Mouse (Mus musculus) forebrain, embryonic 14.5 days (tissue): ENCODE measurements around the gene Kirrel3. TPM values are rescaled to one million over a fixed set of nuclear protein-coding genes. Genes with fewer than 3 reads are reported as not detected.
A peak's percentile ranks its signal among the peaks of the same experiment; 100 is the strongest.

Experiments
- ATAC-seq: fragments of 200-750 bp; cut with Nextera tagmentation; 2 replicates; pipeline ENCODE4 v1.8.0; 2017; ENCODE audit warnings: mild to moderate bottlenecking, moderate library complexity
- DNase-seq: peaks from one replicate; pipeline ENCODE4 v3.0.0-alpha.2; 2015; ENCODE audit warnings: low spot score
- H3K27ac ChIP-seq: fragments of 300-500 bp; sonication (generic); 2 replicates; pipeline ENCODE4 v1.5.1; 2014; ENCODE audit warnings: low read depth, mild to moderate bottlenecking, control low read depth, low read length, moderate library complexity
- H3K27me3 ChIP-seq: fragments of 300-500 bp; sonication (generic); replicated peaks from 2 replicates; pipeline ENCODE4 v1.6.1; 2014; ENCODE audit warnings: low read length, control low read depth, mixed read lengths; ENCODE audit not compliant: control insufficient read depth, insufficient read depth
- H3K36me3 ChIP-seq: fragments of 300-500 bp; sonication (generic); 2 replicates; pipeline ENCODE4 v1.6.1; 2014; ENCODE audit warnings: low read length, control low read depth; ENCODE audit not compliant: control insufficient read depth, insufficient read depth
- H3K4me1 ChIP-seq: fragments of 300-500 bp; sonication (generic); 2 replicates; pipeline ENCODE4 v1.6.1; 2014; ENCODE audit warnings: antibody characterized with exemption, low read length, control low read depth; ENCODE audit not compliant: control insufficient read depth, insufficient read depth
- H3K4me2 ChIP-seq: fragments of 300-500 bp; sonication (generic); 2 replicates; pipeline ENCODE4 v1.6.1; 2014; ENCODE audit warnings: mild to moderate bottlenecking, control low read depth, low read length
- H3K4me3 ChIP-seq: fragments of 300-500 bp; sonication (generic); 2 replicates; pipeline ENCODE4 v1.5.1; 2014; ENCODE audit warnings: low read depth, low read length, control low read depth
- H3K9ac ChIP-seq: fragments of 300-500 bp; sonication (generic); 2 replicates; pipeline ENCODE4 v1.6.1; 2014; ENCODE audit warnings: mild to moderate bottlenecking, low read length, control low read depth, moderate library complexity
- H3K9me3 ChIP-seq: fragments of 300-500 bp; sonication (generic); replicated peaks from 2 replicates; pipeline ENCODE4 v1.6.1; 2016; ENCODE audit warnings: low read length, control low read depth, mixed read lengths; ENCODE audit not compliant: control insufficient read depth
- WGBS: fragments of 180-500 bp; shearing (Covaris S2); extraction: QIAGEN DNeasy Blood & Tissue Kit; methylation state at CpG from one replicate; pipeline ENCODE4 v1.1.7; 2014; 5-methylcytosine and 5-hydroxymethylcytosine counted together
- polyA plus RNA-seq: library from polyadenylated mRNA; unstranded; fragments of >200 nt; fragmentation: Nextera tagmentation; extraction: Ambion mirVana; gene quantifications from 2 replicates; pipeline ENCODE4 v1.2.1, GENCODE M21; 2014

Gene Kirrel3
- polyA plus RNA-seq, 1 experiment from 2014 or later, result 31.0 TPM

- no peaks in the 10 kb centered on the region for H3K27me3 ChIP-seq
- H3K4me1 ChIP-seq, result no peaks in the 10 kb centered on the region
- no peak overlapping the region for H3K4me3 ChIP-seq
- H3K27ac ChIP-seq, result no peak overlapping the region
- no peak overlapping the region for H3K4me2 ChIP-seq
- no peaks in the 10 kb centered on the region for H3K9me3 ChIP-seq
- 82% methylated on average over 11 of the region's 11 CpGs for WGBS
- no peaks in the 10 kb centered on the region for H3K36me3 ChIP-seq
- ATAC-seq, result no peak
- H3K9ac ChIP-seq, result no peak overlapping the region
- DNase-seq, result no peak
These were observed 467.7 kb downstream of the Kirrel3 start for GRCm38 (mm10) chr9:34953420-34953819.

- DNase-seq (peak; percentile 69), ATAC-seq (no peak)
- H3K9ac ChIP-seq, result no peak overlapping the region
- H3K4me2 ChIP-seq, result no peak overlapping the region
- H3K4me1 ChIP-seq, result no peaks in the 10 kb centered on the region
- no peaks in the 10 kb centered on the region for H3K36me3 ChIP-seq
- no peaks in the 10 kb centered on the region for H3K9me3 ChIP-seq
- H3K4me3 ChIP-seq, result no peak overlapping the region
- WGBS, result 62% methylated on average over 5 of the region's 5 CpGs
- H3K27me3 ChIP-seq, result no peaks in the 10 kb centered on the region
- no peak overlapping the region for H3K27ac ChIP-seq
These were observed 468.5 kb downstream of the Kirrel3 start for GRCm38 (mm10) chr9:34954212-34954611.

GRCm38 (mm10) chr9:34956512-34956911 is 470.8 kb downstream of the Kirrel3 start:
- WGBS, result 81% methylated on average over 3 of the region's 3 CpGs

GRCm38 (mm10) chr9:34957691-34958090 is 472.0 kb downstream of the Kirrel3 start:
- WGBS, result 45% methylated on average over 6 of the region's 6 CpGs
- peak; percentile 62; the same call in 1 of the 2 replicates for ATAC-seq
- H3K4me1 ChIP-seq, result no peaks in the 10 kb centered on the region
- H3K27me3 ChIP-seq, result no peaks in the 10 kb centered on the region
- no peaks in the 10 kb centered on the region for H3K36me3 ChIP-seq
- H3K27ac ChIP-seq, result no peak overlapping the region
- no peak overlapping the region for H3K4me3 ChIP-seq
- DNase-seq, result peak; percentile 74
- no peak overlapping the region for H3K9ac ChIP-seq
- no peaks in the 10 kb centered on the region for H3K9me3 ChIP-seq
- H3K4me2 ChIP-seq, result no peak overlapping the region

More at GRCm38 (mm10) chr9:34956512-34956911, 470.8 kb downstream of the Kirrel3 start:
- Histone ChIP-seq H3K4me2 (no peak overlapping the region), H3K27ac (no peak overlapping the region), H3K36me3 (no peaks in the 10 kb centered on the region), H3K4me3 (no peak overlapping the region), H3K4me1 (no peaks in the 10 kb centered on the region), H3K27me3 (no peaks in the 10 kb centered on the region), H3K9ac (no peak overlapping the region; the same call in 1 of the 2 replicates), H3K9me3 (no peaks in the 10 kb centered on the region)
- DNase-seq (no peak), ATAC-seq (no peak)

- Histone ChIP-seq H3K27me3 (no peaks in the 10 kb centered on the region), H3K27ac (peak overlapping the region; percentile 40; the same call in 1 of the 2 replicates), H3K4me3 (no peak overlapping the region), H3K9ac (no peak overlapping the region), H3K4me2 (no peak overlapping the region), H3K9me3 (no peaks in the 10 kb centered on the region), H3K36me3 (no peaks in the 10 kb centered on the region), H3K4me1 (no peaks in the 10 kb centered on the region)
- ATAC-seq, result peak; percentile 84
- DNase-seq, result peak; percentile 84
- WGBS, result 62% methylated on average over 5 of the region's 5 CpGs
These were observed 472.6 kb downstream of the Kirrel3 start for GRCm38 (mm10) chr9:34958183-34958830.

- no peak overlapping the region for H3K9ac ChIP-seq
- no peaks in the 10 kb centered on the region for H3K36me3 ChIP-seq
- H3K27ac ChIP-seq, result no peak overlapping the region
- H3K9me3 ChIP-seq, result no peaks in the 10 kb centered on the region
- H3K4me3 ChIP-seq, result no peak overlapping the region
- no peak for DNase-seq
- H3K4me2 ChIP-seq, result no peak overlapping the region
- WGBS, result 58% methylated on average over 12 of the region's 12 CpGs
- peaks cover 14% of the 10 kb centered on the region for H3K4me1 ChIP-seq
- no peaks in the 10 kb centered on the region for H3K27me3 ChIP-seq
- no peak for ATAC-seq
These were observed 475.0 kb downstream of the Kirrel3 start for GRCm38 (mm10) chr9:34960736-34961135.

- Histone ChIP-seq H3K9ac (no peak overlapping the region), H3K27me3 (no peaks in the 10 kb centered on the region), H3K4me2 (no peak overlapping the region), H3K36me3 (no peaks in the 10 kb centered on the region), H3K4me3 (no peak overlapping the region), H3K9me3 (no peaks in the 10 kb centered on the region), H3K4me1 (peaks cover 14% of the 10 kb centered on the region), H3K27ac (no peak overlapping the region)
- whole genome bisulfite sequencing, result 71% methylated on average over 14 of the region's 14 CpGs
- DNase-seq (no peak), ATAC-seq (no peak)
These were observed 475.5 kb downstream of the Kirrel3 start for GRCm38 (mm10) chr9:34961171-34961570.

- no peak overlapping the region for H3K27ac ChIP-seq
- DNase-seq, result no peak
- no peaks in the 10 kb centered on the region for H3K36me3 ChIP-seq
- no peak overlapping the region for H3K4me2 ChIP-seq
- peaks cover 14% of the 10 kb centered on the region for H3K4me1 ChIP-seq
- no peak overlapping the region for H3K4me3 ChIP-seq
- H3K9ac ChIP-seq, result no peak overlapping the region
- no peak for ATAC-seq
- no peaks in the 10 kb centered on the region for H3K9me3 ChIP-seq
- H3K27me3 ChIP-seq, result 0 out of 2 replicates have a peak, but pooled peaks cover 6% of the 10 kb centered on the region
- 87% methylated on average over 4 of the region's 4 CpGs for WGBS
These were observed 476.6 kb downstream of the Kirrel3 start for GRCm38 (mm10) chr9:34962251-34962650.

- no peak overlapping the region for H3K4me2 ChIP-seq
- peaks cover 14% of the 10 kb centered on the region for H3K4me1 ChIP-seq
- no peak overlapping the region for H3K4me3 ChIP-seq
- no peak overlapping the region for H3K27ac ChIP-seq
- DNase-seq, result no peak
- 0 out of 2 replicates have a peak, but pooled peaks cover 6% of the 10 kb centered on the region for H3K27me3 ChIP-seq
- no peak for ATAC-seq
- no peaks in the 10 kb centered on the region for H3K36me3 ChIP-seq
- H3K9ac ChIP-seq, result no peak overlapping the region
- H3K9me3 ChIP-seq, result no peaks in the 10 kb centered on the region
- 78% methylated on average over 3 of the region's 3 CpGs for WGBS
These were observed 477.9 kb downstream of the Kirrel3 start for GRCm38 (mm10) chr9:34963593-34963992.
